Mouse (Mus musculus) adipocyte (in vitro differentiated cells): ENCODE data around the gene Pcyt2.
A peak's percentile ranks its signal among the peaks of the same experiment; 100 is the strongest.

ENCODE experiments used
- DNase-seq: peaks from one replicate; pipeline ENCODE4 v3.0.0-alpha.2; 2016; ENCODE audit warnings: low spot score

Pcyt2 gene

DNA sequence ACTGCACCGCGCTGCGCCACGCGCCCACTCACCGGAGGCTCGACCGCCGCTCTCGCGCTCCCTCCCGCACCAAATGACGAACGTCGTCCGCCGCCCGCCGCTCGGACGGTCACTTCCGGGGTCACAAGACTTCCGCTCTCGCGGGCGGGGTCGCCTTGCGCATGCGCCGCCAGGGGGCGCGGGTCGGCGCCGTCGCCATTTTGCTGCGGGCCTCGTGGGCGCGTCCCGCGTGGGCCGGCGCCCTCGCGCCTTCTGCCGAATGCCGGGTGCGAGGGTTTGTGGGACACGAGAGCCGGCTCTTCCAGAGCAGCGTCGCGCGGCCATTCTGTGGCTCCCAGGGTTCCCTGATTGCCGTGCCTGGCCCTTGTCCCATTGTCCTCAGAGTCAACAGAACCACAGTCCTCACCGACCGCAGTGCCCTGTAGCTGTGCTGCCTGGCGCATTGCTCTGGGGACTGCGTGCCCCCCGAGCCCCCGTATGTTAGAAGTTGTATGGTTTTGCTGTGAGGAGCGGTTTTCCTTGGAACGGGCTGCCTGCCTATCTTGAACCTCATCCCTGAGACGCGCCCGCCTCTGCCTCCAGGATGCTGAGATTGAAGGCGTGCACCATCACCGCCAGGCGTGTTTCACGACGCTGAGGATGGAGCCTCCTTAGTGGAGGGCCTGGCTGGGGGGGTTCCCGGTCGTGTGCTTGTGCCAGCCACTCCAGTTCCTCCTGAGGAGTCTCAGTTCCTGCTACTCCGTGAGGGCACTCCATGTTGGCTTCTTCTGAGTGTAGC, 36.1 kb downstream of the Pcyt2 start, which contains the start of gene Arhgdia:
Gene Arhgdia (minus strand): TSS at position 135 of the 778 bp plus-strand sequence.
- peak; percentile 83 for DNase-seq

DNA sequence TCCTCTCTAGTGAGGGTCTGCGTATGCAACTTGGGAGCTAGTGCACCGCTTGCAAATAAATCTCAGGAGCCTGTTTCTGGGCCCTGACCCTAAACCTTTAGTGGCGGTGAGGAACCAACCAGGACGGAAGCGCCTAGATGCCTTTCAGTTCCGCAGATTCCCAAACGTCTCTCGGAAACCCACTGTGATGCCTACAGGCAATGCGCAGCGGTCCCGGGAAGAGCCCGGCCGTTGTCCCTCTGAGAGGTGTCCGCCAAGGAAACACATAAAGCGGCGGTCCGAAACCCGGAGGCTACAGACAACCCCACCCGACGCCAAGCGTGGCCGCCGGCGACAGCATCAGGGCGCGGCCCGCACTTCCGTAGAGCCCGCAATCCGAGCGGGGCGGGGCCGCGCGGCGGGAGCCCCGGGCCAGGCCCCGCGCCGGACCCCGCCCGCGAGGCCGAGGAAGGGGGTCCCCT, 36.8 kb downstream of the Pcyt2 start:
- no peak for DNase-seq

DNA sequence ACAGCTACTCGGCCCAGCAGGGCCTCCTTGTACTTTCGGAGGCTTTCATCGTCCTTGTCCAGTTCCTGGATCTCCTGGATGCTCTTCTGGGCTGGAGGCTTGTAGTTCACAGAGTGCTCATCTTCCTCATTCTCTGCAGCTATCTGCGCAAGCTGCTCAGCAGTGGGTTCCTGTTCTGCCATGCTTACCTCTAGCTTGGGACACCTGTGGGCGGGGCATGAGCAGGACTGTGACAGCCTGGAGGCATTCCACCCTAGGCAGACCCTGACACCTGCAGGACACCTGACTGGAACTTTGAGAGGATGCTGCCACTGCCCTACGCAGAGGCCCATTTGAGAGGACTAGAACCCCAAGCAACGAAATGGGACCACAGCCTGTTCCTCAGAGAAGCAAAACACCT, 37.5 kb downstream of the Pcyt2 start:
- no peak for DNase-seq

DNA sequence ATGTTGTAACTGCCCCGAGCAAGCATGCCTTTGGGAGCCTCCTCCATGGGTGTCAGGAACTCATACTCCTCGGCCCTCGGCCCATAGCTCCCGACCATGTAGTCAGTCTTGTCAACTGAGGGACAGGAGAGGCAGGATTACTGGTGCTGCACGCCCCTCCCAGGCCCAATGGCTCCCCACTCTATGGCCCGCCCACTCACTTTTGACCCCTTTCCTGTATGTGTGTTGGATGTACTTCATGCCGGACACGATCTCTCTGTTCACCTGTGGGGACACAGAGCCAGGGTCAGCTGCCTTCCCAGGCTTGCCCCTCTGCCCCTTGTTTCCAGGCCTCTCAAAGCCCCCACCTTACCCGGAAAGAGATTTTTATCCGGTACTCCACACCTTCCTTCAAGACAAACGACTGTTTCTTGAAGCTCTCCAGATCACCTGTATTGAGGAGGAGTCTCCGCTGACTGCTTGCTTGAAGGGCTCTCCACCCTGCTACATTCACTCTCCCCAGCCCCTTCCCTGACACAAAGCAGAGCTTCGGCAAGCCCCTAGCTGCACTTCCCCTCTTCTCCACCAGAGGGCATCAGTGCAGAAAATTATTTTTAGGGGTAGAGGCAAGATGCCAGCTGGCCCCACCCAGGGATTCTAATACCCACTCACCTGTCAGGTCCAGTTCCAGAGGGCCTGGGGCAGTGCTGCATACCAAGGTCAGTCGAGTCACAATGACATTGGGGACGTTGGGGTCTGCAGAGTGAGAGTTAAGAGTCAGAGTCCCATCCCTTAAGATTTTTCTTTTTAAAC, 38.2 kb downstream of the Pcyt2 start:
- DNase-seq, result peak; percentile 66

DNA sequence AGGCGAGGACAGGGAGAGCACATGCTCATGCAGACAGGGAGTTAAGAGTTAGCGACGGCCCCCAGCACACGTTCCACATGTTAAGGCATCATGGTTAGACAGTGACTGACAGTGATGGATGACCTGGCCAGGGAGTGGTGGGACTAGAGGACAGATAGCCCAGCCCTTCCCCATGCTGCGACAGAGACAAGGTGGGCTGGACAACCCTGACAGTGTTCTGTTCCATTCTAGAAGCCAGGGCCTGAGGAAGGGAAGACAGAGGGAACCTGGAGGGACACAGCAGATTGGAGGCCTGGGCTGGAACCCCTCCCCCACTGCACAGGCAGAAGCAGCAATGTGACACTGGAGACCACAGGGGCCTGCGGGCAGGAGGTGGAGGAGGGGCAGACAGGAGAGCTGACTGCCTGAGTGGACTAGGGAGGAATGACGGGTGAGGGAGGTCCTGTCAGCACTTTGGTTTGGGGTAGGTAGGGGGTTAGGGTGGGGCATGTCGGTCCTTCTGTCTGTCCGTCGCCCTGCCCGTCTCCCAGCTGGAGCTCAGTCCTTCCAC, 39.0 kb downstream of the Pcyt2 start:
- no peak for DNase-seq

DNA sequence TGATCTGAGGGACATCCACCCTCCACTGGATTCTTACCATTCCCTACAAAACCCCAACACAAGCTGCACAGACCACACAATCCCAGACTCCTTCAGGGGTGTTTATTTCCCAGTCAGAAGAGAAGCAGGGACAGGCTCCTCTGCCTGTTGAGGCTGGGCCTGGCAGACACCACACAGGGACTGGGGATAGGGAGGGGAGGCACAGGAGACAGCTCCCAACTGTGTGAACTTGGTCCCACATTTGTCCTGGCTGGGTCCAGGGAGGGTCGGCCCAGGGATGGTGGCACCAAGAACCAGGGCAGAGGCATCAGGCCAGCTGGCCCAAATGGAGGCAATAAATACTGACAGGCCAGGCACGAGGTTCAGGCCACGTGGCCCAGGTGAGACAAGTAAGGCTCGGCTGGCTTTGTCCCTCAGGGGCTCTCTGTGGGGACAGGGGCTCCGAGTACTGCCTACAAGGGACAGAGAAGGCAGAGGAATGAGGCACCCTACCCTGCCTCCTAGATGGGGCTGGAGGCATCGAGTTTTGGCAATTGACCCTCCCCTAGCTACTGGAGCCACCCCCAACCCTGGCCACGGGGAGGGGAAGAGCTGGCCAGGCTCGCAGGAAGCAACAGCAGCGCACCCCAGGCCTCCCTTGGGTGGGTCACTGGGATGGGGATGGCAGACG, 39.6 kb downstream of the Pcyt2 start:
- no peak for DNase-seq

DNA sequence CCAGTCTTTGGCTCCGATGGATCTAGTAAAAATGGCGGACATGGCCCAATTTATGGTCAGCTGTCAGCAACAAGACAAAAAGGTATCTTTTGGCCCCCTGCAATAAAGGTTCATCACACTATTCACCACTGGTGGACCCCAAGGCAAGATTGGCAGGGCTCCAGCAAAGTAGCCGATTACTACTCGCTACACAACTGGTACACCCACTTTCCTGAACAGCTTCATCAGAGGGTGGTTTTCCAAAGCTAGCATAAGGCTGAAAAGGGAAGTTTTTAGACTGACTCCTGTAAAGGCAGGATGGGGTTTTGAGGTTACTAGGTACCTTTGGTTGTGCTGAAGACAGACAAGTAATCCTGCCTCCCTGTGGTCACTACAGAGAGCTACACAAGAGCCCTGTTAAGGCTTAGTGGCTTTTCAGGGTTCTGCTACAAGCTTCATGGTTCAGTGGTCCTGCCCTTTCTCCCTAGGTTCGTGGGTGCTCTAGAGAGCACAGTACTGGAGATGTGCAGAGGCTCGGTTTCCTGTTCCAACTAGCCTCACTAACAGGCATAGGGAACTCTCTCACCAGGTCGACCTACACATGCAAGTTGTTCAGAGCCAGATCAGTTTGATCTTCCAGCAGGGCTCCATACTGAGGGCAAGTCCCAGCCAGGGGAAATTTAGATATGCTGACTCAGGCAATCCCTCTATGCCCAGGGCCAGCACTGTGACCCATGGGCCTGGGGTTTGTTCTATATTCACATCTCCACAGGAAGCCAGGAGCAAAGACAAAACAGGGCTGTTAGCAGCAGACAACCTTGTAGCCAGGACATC, 40.3 kb downstream of the Pcyt2 start:
- DNase-seq, result peak; percentile 63

DNA sequence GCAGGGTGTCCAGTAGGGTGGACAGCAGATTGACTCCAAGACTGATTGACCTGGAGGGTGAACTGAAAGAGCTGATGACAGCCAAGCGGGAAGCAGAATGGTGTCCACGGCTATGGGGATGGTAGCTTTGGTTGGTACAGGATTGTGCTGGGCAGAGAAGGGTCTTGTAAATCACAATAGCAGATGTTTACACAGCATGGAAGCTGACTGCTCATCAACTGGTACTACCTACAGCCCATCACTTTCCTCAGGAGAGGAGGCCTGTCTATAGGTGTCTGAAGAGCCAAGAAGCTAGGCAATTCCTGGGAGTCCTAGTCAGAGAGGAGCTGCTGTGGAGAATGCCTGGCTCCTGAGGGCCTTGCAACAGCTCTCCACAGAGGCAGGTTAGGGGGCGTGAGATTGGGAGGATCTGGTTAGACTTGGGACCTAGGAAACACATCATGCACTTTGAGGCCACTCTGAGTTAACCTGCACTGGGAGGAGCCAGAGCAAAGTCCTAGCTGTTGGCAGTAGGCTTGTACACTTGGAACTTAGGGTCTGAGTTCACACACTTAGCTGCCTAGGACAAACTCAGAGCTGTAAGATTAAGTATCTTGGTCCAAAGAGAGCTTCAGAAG, 41.3 kb downstream of the Pcyt2 start:
- no peak for DNase-seq

DNA sequence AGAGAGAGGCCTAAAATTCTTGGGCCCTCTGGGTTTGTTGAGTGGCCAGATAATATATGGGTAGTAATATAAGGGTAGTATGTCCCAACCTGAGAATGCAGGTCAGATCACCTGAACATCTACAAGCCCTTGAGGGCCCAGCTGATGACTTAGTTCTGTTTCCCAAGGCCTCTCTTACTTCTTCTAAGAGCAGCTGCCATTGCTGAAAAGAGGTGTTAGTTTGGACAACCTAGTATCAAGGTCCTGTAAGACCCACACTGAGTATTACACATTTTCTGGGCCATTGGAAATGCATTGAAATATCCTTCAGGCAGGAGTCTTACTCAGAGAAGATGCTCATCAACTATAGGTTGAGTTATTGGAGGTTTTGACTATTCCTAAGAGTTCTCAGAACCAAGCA, 41.8 kb downstream of the Pcyt2 start:
- no peak for DNase-seq

DNA sequence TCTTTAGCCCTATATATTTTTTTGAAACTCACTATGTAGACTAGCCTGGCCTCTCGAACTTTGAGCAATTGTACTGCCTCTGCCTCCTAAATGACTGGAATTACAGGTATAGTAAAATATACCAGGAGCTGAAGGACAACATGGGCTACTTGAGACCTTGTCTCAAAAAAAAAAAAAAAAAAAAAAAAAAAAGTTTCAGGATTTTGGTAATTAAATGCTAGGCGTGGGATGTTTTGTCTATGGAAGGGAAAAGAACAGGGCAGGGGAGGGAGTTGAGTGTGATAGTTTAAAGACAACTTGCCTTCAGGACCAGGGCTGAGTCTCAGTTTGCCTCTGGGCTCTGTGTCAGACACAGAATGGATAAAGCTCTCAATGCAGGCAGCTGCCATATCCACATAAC, 42.7 kb downstream of the Pcyt2 start:
- DNase-seq, result no peak

DNA sequence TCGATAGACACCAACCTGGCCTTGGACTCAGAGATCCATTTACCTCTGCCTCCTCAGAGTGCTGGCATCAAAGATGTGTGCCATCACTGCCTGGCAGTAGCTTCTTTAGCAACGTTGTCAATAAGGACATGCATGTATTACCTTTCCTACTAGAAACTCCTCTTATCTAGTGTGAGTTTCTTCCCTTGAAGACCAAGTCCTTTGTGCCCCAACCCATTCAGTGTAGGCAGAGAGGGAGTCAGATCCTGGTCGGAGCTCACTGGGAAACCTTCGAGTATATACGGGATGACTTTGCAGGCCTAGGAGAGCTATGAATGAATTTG, 43.5 kb downstream of the Pcyt2 start:
- no peak for DNase-seq

DNA sequence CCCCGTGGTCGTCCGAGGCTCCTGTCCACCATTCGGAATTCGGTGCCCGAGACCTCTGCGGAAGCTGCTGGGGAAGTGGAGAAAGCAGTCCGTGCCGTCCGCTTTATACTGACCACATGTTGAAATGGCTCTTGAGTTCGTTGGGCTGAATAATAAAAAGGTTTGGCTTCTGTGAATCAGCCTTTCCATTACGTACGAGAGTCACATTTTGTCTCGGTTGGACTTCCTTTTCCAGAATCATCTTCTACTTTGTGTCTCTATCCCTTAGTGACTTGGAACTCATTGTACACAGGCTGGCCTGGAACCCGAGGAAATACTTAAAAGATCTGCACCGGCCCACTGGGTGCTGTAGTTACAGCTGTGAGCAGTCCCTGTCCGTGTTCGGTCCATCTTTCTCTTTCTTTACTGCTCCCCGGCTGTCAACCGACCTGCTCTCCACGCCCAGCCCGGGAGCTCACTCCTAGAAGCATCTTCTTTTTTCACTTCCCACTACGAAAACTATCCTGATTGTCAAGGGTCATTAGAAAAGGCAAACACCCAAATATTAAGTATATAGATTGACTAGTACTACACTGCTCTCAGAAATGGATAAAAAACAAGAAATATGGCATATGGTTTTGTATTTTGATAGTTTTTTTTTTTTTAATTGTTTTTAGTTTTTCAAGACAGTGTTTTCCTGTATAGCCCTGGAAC, 44.0 kb downstream of the Pcyt2 start:
- no peak for DNase-seq

DNA sequence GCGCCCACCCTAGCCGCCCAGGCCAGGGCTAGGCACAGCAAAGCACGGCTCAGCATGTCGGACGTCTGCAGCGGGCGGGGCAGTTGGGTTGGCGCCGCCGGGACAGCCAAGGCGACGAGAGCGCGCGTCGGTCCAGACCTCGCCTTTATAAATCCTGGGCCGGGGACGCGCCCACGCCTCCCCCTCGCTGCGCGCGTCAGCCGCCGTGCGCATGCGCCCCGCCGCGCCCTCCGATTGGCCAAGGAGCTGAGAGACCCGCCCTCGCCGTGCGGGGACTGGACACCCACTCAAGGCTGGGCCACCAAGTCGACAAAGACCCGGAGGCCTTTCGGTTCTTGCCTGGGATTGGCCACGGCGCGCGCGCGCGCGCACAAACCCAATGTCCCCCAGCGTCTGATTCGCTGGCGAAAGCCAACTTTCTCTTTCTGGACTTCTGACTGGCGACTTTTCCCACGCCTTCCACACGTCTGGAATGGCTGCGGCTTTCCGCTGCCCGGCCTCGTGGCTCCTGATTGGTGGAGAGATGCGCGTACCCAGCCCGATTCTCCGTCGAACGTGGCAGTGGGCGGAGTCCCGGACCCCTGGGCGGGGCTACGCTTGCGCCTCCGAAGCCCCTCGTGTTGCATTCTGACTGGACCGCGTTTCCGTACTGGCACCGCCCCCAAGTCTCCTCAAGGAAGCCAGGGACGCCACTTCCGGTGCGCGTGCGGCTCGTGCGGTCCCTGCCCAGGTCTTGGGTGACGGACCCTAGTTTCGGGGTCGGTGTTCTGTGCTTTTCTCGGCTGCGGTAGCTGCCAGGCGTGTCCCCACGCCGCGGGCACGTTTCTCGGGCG, 44.8 kb downstream of the Pcyt2 start, which contains the start of gene P4hb:
Gene P4hb (minus strand): TSS at position 502 of the 833 bp plus-strand sequence.
- peak; percentile 99 for DNase-seq

DNA sequence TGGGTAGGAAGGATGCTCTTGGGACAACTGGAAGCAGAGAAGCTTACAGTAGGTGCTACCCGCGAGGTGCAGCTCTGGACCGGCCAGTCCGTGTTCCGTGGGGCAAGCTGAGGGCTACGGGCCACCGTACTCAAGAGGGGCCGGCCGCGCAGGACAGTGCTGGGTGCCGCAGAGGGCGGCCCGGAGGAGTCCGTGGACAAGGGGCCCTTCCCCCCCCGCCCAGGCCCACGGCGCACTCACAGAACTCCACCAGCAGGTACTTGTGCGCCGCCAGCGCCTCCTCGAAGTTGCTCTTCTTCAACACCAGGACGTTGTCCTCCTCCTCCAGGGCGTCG, 45.4 kb downstream of the Pcyt2 start:
- no peak for DNase-seq

DNA sequence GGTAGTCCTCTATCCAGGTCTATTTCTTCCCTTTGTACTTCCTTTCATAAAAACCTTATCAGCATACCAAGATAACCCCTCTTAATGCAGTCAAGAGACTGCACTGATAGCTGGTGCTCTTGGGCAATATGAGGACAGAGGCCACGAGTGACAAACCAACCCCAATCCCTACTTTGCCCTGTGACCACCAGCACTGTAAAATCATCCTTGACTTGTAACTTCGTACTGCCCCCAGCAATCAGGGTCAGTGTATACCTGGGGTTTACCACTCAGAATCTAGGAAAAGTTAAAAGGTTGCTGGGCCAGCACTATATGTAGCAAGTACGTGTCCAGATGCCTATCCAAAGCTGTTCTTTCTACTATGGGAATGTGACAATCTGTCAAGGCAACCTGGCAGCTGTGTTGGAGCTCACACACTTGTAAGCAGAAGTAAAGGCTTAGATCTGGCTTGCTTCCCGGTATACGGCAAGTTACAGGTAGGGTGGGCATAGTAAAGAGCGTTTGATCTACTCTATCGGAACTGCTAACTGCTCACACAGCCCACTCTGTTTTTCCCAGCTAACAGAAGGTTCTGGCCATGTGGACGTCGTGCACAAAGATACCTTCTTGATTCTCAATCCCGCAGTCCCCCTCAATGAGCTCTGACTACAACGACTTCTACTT, 45.9 kb downstream of the Pcyt2 start:
- DNase-seq, result no peak

DNA sequence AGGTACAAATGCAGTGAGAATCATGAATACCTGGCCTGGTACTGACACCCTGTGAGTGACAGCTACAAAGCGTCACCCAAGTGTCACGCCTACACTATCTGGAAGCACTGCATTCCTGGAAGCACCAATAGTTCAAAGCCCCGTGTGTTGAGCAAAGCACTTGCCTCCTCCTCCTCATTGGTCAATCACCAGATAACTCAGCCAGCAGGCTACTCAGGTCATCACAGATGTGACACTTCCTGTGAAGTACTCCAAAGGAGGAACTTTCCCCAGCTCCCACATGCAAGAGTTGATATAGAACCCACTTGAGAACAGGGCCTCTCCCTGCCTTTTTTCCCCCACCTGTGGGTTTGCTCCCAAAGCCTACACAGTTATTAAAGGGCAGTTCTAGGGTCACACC, 46.6 kb downstream of the Pcyt2 start:
- no peak for DNase-seq

DNA sequence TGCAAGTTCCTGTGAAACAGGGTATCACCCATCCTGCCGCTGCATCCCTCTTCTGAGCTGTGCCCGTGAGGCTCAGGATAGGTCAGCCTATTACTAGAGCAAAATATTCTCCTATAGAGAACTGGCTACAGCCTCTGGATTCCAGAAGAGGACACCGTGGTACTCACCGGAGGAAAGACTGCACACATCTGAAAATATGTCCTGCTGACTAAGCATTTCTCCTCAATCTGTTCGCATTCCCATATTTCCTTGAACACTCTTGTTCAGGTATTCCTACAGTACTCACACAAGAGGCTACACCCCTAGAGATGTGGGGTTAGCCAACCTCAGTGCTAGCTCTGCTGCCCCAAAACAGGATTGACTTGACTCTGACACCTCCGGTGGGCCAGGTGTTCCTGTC, 49.4 kb downstream of the Pcyt2 start:
- DNase-seq, result no peak

DNA sequence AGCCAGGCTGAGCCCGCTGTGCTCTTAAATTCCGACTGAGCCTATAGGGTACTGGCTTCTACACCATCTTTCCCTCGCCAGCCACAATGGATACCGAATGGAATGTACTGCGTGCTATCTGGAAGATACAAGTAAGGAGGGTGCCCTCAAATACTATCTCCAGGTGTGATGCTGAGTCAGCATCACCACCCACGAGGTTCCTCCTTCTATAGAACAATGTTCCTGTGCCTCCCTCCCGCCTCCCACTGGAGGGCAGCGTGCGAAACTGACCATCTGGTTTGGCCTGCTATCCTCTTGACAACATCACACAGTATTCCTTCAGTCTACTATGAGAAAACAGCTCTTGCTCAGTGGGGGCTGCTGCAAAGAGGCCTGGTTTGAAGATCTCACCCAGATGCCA, 52.6 kb downstream of the Pcyt2 start:
- no peak for DNase-seq

DNA sequence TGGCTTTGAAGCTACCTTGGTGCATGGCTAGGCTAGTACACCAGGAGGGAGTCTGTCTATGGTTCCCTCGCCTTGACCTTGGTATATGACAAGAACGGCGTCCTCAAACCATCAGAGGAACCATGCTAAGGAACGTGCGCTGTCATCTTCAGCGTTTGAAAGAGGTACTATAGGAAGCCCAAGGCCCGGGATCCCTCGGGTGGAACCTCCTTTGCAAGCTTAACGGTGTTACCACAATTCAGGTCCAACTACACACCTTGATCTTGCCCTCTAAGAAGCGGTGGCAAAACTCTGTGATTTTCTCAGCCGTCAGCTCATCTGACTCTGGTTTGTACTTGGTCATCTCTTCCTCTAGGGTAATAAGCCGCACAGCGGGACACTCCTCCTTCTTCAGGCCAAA, 54.8 kb downstream of the Pcyt2 start:
- DNase-seq, result no peak
